Mouse (Mus musculus) liver, postnatal 0 days (tissue): ENCODE measurements at regions not wholly inside any gene's neighbourhood (a gene's known extent, or its start where the extent isn't known, plus 50 kb on each side); places are given as distances from the start of the nearest gene placed in this dataset.

Experiments
- CTCF ChIP-seq: sonication (generic); IDR thresholded peaks from 2 replicates; pipeline ENCODE4 v1.5.1; 2016; ENCODE audit warnings: antibody characterized with exemption, low read depth
- EP300 ChIP-seq: IDR thresholded peaks from 2 replicates; pipeline ENCODE4 v1.6.1; 2016; ENCODE audit warnings: antibody characterized with exemption, low read depth, mild to moderate bottlenecking

DNA sequence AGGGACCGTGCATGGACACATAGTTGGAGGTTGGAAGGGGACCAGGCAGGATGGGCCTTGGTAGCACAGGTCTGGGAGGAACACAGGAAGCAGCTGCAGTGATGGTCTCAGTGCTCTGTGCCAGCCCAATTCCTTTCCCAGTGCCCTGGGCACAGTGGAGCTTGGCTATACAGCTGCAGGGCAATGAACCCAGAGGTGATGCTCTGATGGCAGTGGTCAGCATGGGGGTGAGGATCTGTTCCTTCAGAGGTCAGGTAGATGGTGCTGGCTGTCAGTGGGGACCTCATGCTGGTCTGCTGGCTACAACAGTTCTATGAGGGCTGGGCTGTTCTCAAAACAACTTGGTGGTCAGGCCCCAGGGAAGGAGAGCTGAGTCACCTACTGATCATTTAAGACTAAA lies 133.2 kb downstream of the Sox2 start:
- TF ChIP-seq EP300 (no peak), CTCF (no peak)
